Mouse (Mus musculus) gastrocnemius, postnatal 10 days (tissue): ENCODE results near the gene Vps33a. TPM values are rescaled to one million over a fixed set of nuclear protein-coding genes. Genes with fewer than 3 reads are reported as not detected.

ENCODE experiments used
- DNase-seq: peaks from one replicate; pipeline ENCODE4 v3.0.0; 2021; ENCODE audit warnings: mixed read lengths
- long read RNA-seq, 2 experiments: library from polyadenylated mRNA; stranded (forward); transcript quantifications; one replicate each; pipeline ENCODE4 v2.0.0; 2021
- total RNA-seq, 2 experiments: library from RNA; stranded (reverse); gene quantifications; 2 replicates each; pipeline ENCODE4 v1.2.3; 2021

Vps33a gene
- total RNA-seq: 10 to 100 TPM; 23.3 to 26.6 TPM
- long read RNA-seq, experiment 1, full-length matches to known transcripts: 77 of 86 reads
- long read RNA-seq, experiment 1, partial matches to known transcripts: 2 of 86 reads
- long read RNA-seq, experiment 1, other reads (novel, unspliced or antisense): 7 of 86 reads
- long read RNA-seq, experiment 2, full-length matches to known transcripts: 76 of 80 reads
- long read RNA-seq, experiment 2, partial matches to known transcripts: 3 of 80 reads
- long read RNA-seq, experiment 2, other reads (novel, unspliced or antisense): 1 of 80 reads

DNA sequence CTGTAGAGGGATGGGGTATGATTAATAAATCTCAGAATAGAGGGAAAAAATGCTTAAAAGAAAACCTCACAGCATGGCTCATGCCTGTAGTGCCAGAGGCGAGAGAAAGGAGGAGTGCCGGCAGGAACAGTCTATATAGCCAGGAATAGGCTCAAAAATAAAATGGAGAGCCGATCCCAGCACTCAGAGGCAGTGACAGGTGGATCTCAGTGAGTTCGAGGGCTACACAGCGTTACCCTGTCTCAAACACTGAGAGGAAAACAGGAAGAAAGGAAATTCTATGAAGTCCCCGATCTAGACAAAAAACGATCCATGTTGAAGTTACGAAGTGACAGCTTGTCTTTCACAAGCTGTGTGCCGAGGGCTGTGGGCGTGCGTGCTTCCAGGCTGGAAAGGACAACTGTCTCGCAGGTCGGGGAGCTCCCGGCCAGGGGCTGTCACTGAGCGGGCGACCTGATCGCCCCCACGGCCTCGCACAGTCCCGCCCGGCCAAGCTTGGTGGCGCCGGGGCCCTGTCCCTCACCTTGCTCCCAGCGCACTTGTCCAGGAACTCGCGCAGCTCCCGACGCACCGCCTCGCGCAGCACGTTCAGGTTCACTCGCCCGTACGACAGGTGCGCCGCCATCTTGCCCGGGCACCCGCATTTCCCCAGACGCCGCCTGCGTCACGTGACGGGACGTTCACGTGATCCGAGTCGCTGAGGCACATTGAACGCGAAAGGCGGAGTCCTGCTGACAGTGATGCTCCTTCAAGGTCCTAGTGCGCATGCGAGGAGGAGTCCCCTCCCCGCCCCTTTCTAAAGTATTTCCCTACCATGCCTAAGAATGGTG is at the start of gene Vps33a:
Gene Vps33a (minus strand): TSS at position 682 of the 830 bp plus-strand sequence.
- peak; percentile 99 for DNase-seq

DNA sequence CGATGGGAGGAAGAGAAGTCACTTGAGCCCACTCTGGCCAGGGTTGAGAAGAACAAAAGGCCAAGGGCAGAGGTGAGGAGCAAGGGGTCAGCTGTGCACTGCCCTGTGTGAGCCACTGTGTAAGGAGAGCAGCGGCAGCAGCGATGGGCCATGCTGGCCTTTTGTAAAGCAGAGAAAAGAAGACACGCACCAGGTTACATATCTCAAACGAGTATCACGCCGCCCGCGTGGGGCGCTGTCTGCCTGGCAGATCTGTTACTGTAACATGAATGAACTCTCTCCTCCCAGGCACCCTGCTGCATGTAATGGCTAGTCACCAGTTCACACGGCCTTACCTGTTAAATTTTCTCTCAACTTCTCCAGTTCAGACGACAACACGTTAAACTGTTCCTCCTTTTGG is 49.6 kb upstream of the Vps33a start:
- no peak for DNase-seq

DNA sequence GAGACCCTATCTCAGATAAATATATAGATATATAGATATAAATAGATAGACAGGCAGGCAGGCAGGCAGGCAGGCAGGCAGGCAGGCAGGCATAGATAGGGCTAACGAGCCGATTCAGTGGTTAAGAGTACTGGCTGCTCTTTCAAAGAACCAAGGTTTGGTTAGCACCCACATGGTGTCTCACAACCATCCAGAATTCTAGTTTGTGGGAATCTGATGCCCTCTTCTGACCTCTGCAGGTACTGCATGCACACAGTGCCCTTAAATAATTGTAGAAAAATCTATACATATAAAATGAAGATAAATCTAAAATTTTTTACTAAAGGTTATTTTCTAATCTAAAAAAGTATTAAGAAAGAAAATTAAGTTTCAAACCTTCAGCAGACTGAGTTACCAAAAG is 45.7 kb upstream of the Vps33a start:
- no peak for DNase-seq

DNA sequence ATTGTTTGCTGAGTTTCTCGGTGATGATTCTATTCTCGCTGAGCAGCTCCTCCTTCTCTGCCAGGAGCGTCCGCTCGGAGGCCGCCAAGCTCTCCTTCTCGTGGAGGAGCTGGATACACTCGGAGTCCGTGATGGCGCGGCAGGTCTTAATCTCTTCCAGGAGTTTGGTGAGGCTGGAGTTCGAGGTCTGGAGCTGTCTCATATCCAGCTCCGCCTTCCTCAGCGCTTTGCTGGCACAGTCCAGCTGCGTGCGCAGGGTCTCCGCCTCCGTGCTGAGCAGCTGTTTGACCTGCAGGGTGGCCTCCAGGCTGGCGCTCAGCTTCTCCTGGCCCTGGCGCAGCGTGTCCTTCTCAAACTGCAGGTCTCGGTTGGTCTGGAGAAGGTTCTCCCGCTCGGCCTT is 41.4 kb upstream of the Vps33a start:
- no peak for DNase-seq

DNA sequence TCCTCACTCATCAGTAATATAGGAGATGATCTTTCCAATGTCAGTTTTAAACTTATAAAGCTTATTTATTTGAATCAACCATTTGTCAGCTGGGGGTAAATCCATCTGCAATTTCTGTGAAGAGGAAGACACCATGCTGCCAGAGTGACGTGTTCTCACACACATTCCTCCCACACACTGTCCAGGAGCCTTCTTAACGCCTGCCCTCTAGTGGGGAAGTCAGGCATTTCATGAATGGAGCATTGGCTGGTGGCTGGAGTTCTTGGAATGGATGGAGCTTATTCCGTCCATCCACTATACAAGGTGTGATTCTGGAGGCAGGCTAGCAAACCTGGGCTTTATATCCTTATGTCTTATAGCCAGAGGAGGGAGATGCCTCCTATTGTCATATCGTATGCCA is 37.0 kb upstream of the Vps33a start:
- DNase-seq: peak; percentile 69

DNA sequence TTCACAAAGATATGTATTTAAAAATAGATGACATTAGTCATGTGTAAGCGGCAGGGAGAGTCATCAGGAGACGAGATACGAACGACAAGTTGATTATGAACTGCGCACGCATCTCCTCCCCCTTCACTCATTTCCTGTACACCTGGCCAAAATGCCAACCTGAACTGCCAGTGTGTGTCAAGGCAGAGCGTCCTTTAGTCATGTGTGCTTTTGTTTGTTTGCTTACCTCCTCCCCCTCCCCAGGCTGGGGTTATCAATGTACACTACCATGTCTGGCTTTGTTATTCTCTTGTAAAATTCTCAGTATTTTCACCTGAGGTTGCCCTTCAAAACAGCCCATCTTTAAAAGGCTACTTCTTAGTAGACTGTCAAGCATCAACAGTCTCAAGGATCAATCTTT is 36.6 kb upstream of the Vps33a start:
- no peak for DNase-seq

DNA sequence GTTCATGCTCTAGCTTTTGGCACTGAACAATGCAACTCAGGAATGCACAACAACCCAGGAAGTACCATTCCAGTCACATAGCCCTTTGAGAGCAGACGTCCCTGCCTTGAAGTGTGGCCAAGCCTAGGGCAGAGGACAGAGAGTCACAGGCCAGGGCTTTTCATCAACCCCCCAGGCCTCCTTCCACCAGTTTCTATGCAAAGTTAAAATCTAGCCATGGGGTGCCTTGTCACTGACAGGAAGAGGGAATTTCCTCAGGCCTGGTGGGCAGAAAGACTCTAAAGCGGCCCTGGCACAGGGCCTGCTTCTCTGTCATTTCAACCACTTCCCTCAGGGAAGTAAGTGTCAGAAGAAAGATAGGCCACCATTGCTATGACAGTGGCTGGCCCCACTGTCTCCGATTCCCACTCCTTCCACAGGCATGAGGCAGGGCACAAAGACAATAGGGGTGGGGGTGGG is 34.4 kb upstream of the Vps33a start:
- no peak for DNase-seq

DNA sequence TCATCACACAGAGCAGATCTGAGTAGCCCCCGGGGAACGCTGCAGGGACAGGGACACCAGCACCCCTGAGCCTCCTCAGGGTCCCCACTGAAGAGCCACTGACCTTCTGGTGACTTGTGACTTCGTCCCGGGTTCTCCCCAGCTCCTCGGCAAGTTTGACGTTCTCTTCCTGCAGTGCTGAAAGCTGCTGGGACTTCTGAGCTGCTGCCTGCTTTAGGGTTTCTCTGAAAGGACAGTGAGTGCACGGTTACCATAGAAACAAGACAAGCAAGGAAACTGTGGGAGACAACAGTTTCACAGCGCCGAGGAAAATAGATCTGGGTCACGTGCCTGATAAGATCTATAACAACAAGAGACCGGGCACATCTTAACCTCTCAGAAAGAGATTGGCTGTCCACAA is 30.7 kb upstream of the Vps33a start:
- DNase-seq: no peak

DNA sequence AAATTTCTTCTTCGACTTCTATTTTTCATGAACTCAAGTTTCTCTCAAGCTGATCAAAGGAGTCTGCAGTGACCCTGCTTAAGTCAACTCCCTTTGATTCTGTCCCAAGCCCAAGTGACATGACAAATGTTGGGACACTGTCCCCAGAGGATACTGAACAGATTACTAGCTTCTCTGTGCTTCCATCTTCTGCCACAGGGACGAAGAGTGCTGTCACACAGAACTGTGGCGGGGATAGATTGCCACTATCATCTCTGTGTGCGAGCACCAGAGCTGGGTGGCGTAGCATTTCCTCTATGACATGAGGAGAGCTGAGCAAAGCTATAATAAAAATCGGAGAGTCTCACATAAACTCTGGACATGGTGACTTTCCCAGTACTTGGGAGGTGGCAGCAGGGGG is 29.3 kb upstream of the Vps33a start:
- no peak for DNase-seq

DNA sequence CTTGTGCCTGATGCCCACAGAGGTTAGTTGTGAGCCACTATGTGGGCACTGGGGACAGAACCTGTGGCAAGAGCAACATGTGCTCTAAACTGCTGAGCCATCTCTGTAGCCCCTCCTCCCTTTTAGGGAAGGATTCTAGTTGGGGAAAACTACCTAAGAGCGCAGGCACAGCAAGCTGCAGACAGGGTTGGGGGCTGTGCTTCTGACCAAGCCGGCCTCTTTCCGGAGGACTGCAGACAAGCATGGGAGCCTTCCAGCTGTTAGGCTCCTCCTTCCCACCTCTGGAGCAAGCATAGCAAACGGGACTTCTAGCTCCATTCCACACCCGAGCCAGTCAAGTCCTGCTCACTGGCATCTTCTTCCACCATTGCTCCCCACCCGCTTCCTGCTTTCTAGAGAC is 26.5 kb upstream of the Vps33a start:
- no peak for DNase-seq

DNA sequence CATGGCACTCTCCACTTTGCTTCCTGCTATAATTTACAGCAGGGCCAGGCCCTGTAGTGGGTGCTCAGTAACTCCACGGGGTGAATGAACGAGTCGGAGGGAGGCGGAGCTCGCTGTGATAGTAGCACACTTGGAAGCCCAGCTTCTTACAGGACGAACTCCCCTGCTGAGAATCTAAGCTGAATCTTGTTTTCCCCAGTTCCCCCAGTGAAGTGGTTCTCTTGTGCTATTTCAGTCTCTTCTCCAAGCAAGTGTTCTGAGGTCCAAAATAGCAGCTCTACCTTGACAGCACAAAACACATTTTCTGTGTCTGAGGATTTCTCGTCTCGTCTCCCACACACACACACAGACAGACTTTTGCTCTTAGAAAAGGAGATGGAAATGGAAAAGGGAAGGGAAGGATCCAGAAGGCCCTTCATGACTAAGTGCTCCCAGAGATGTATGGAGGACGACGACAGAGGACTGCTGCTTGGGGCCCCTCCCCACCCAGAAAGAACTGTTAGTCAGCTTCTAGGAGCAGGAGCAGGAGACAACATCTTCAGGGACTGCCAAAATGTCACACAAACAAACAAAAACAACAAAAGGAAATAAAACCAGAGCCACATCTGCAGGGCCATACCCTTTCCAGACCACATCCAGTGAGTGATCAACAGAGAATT is 20.9 kb upstream of the Vps33a start:
- DNase-seq: no peak

DNA sequence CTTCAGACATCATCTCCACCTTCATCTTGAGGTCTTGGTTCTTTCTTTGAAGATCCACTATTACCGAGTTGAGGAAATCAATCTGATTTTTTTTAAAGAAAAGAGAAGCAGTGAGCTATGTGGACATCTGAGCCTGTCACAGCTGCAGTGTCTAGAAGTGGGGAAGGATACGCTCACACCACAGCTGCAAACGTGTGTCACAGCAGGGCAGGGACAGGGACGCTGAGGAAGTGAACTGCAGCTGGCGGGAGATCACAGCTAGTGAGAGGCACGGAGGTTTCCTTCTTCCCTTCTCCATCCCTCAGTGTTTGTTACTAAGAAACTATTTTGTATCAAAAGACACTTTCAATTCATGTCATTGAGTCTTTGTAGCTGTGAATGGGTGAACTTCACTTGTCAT is 7.2 kb upstream of the Vps33a start:
- no peak for DNase-seq

DNA sequence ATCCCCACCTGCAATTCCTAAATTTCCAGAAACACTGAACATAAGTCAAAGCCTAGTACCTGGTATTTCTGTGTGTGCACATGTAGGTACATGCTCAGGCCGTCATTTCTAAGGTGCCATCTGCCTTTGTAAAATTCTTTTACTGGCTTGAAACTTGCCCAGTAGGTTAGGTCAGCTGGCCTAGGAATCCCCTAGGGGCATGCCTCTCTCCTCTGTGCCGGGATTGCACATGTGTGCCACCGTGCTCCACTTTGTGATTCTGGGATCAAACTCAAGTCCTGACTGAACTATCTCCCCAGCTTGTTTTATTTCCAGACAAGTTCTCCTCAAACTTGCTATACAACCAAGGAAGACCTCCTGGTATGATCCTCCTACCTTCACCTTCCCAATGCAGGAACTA is 3.9 kb upstream of the Vps33a start:
- no peak for DNase-seq

DNA sequence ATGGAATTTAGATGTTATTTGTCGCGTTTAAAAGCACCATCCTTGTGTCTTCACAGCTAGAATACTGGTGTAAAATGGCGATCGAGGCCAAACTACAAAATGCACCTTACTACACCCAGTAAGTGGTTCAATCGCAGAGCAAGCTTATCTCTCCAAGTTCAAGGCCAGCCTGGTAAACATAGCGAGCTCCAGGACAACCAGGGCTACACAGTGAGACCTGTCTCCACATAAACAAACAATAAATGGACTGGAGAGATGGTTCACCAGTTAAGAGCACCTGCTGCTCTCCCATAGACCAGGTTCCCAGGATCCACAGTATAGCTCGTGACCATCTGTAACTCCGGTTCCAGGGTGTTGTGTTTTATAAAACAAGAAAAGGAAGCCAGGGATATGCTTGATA is 524 bp upstream of the Vps33a start:
- no peak for DNase-seq

DNA sequence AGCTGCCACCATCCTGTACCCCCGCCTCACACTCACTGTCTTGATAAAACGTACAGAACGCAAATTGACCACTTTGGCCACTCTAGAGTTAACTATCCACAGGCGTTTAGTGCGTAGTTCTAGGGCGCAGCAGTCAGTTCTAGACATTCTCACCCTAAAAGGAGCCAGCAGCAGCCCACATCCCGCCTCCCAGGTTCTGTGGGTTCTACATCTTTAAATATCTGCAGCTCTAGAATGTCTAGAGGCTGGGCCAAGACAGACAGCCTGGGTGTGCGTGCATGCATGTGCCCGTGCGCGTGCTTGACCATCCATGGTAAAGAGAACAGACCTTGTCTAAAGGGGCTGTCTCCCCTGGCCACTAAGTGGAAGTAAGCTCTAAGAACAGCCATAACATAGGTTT is 11.7 kb downstream of the Vps33a start:
- no peak for DNase-seq

DNA sequence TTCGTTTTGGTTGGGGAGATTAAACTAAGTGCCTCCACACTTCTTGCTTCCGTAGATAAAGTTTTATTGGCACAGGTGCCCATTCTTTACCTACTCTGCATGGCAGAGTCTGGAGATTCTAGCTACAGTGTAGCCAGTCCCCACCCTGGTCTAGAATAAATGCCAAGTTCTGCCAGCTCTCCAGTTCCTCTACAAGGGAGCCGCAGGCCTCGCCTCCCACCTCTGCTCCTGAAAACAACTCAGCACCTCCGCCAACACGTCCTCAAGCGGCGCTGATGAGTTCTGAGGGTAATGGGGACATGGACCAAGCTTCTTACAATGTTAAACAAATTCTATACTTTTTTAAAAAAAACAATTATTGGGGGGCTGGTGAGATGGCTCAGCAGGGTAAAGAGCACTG is 13.2 kb downstream of the Vps33a start:
- no peak for DNase-seq

DNA sequence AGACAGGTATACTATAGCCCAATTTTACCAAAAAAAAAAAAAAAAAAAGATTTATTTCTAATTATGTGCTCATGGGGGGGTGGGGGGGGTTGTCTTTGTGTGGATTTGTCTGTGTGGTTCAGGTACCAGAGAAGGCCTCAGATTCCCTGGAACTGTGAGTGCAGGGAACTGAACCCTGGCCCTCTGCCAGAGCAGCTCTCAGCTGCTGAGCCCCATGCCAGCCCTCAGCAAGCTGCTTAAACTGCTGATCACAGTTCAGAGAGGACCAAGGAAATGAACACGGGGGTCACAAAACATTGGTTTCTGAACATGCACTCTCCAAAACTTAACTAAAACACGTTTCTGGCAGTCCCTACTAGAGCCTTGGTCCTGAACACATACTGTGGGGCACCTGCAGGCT is 16.4 kb downstream of the Vps33a start:
- DNase-seq: peak; percentile 74

DNA sequence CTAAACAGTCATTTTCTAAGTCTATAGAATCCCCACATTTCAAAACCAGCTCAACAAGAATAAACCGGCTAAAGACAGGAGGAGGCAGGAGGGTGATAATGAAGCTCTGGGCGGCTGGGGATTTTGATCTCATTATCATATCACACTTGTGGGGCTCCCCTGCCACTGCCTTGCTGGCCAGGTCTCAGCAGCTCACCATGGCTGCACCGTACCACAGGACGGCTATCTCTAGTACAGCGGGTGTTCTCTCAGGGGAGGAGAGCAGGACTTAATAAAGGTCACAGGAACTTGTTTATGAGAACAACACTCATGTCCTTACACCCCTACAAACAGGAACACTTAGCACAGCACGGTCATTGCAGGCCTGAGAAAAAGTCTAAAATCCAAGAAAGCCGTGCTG is 17.1 kb downstream of the Vps33a start:
- no peak for DNase-seq

DNA sequence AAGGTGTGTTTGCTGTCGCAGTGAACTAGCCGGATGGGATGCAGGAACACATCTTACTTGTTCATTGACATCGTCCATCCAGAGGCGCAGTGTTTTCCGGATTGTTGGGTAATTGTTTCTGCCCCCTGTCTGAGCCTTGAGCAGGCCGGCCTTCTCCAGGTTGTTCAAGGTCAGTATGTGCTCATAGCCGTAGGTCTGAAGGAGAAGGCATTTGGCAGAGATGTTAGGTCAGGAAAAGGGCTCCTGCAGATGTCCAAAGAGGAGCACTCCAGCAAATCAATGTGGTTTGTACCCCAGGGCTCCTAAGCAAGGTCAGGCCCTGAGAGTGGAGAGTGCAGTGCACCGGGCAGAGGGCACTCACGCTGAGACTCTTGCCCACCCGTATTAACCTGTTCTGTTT is 39.0 kb downstream of the Vps33a start:
- DNase-seq: peak; percentile 0

DNA sequence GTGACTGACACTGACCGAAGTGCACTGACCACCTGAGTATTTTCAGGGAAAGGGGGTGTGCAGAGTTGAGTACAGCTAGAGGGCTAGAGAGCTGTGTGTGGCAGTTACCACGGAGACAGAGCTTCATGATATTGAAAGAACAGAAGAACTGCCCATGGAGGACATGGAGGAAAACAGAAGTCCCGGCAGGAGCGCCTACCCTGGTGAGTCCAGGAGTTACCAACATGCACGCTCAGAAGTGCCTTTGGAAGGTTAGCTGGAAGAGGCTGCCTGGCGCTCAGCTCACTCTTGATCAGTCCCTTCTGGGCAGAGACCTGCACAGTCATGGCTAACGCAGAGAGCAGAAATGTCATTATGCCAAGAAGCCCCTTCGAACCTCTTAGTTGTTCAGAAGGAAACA is 42.8 kb downstream of the Vps33a start:
- DNase-seq: peak; percentile 3

DNA sequence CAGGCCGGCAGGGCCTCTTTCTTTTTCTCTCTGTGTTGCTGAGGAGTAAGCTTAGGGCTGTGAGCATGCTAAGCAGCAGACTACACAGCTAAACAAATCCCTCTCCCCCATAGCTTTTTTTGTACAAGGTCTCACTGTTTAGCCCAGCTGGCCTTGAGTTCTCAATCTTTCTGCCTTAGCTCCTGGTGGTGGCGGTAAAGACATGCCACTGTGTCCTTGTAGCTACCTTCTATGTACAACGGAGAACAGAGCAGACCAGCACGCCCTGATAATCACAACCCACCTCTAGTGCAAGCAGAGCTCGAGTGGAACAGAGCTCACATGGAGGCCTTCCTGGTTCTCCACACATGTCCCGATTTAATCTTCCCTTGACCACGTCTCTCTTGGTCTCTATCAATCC is 44.2 kb downstream of the Vps33a start:
- DNase-seq: peak; percentile 1

DNA sequence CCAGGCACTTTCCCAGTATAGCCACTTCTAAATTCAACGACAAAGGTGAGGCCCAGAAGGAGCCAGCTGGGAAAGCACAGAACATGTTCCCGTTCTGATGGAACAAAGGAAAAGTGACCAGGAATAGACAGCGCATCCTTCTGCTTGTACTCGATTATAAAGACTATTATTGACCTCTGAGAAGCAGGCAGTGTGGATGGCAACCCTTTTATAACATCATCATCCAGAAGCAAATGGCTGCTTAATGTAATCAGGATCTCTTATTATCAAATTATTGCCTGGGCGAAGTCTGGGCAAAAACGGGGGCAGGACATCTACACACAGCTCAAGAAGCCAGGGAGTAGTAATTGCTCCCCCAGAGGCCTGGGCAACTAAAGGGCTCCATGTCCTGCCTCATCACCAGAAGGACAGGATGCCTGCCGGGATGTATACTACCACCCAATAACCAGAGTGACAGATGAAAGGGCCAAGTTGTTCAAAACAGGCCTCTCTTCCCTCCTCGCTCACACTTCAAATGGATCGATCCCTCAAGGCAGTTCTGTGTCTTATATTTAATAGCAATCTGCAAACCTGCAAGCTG is 46.8 kb downstream of the Vps33a start:
- DNase-seq: peak; percentile 1

DNA sequence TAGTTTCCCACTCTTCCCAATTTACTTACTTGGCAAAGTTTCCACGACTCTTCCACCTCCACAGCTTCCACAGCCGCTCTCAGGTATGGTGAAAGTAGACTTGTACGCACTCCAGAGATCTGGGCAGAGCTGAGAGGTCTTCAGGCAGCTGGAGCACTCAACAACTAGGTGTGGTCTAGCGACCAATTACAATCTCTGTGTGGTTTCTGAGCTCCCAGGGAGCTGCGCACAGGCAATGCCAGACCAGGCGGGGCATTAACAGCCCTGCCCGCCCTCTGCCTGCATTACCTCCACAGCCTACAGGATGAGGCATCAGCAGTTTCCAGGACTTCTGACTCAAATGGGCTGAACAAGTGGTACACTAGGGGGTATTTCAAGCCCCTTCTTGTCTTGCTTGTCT is 47.6 kb downstream of the Vps33a start, which contains the start of gene Gm49027:
Gene Gm49027 (minus strand): TSS at position 208 of the 400 bp plus-strand sequence.
- peak; percentile 1 for DNase-seq
